Mouse (Mus musculus) MEL (cell line): ENCODE results near the gene Selenot.

Source experiments
- CTCF ChIP-seq, 3 experiments: IDR thresholded peaks in 2 of 3; conservative IDR thresholded peaks in 1 of 3; 2 replicates each; pipeline ENCODE4 v1.5.1; 2011 to 2012; ENCODE audit warnings: low read length in 3 of 3, low read depth in 2 of 3, mild to moderate bottlenecking in 2 of 3, improper control_type of control experiment in 1 of 3, inconsistent platforms in 1 of 3, mixed read lengths in 1 of 3, moderate library complexity in 1 of 3; ENCODE audit not compliant: control insufficient read depth in 1 of 3, insufficient read depth in 1 of 3, poor library complexity in 1 of 3, severe bottlenecking in 1 of 3
- ZNF384 ChIP-seq: IDR thresholded peaks from 2 replicates; pipeline ENCODE4 v1.6.1; 2012; ENCODE audit warnings: low read depth, mild to moderate bottlenecking, inconsistent platforms, low read length, improper control_type of control experiment

- TF ChIP-seq CTCF (IDR thresholded peaks at IDR 0.05 in 2 of 3, conservative IDR thresholded peaks at IDR 0.05 in 1 of 3; ENCODE audit: control insufficient read depth in 1 of 3, insufficient read depth in 1 of 3, low read depth in 2 of 3, low read length in 3 of 3, poor library complexity in 1 of 3, severe bottlenecking in 1 of 3): no peak
- TF ChIP-seq ZNF384: no peak
These were observed 44.6 kb downstream of the Selenot start for GRCm38 (mm10) chr3:58621066-58621465.
